Mouse (Mus musculus) myocyte (in vitro differentiated cells): ENCODE measurements around the gene N4bp2.

Experiments
- E2F4 ChIP-seq: IDR thresholded peaks from one replicate; pipeline ENCODE4 v1.6.1; 2011; ENCODE audit warnings: mild to moderate bottlenecking, control low read depth, moderate library complexity; ENCODE audit not compliant: insufficient read depth
- MAX ChIP-seq: IDR thresholded peaks from one replicate; pipeline ENCODE4 v1.6.1; 2011; ENCODE audit warnings: low read depth, mild to moderate bottlenecking, control low read depth
- MYOD1 ChIP-seq, 3 experiments: IDR thresholded peaks; one replicate each; pipeline ENCODE4 v1.6.1; 2011; ENCODE audit warnings: control low read depth in 2 of 3, low read depth in 2 of 3, mild to moderate bottlenecking in 2 of 3, moderate library complexity in 1 of 3; ENCODE audit not compliant: insufficient read length in 2 of 3, control insufficient read depth in 1 of 3
- MYOG ChIP-seq, 3 experiments: IDR thresholded peaks; one replicate each; pipeline ENCODE4 v1.6.1; 2011; ENCODE audit warnings: control low read depth in 2 of 3, low read depth in 2 of 3, mild to moderate bottlenecking in 2 of 3; ENCODE audit not compliant: insufficient read length in 2 of 3, control insufficient read depth in 1 of 3, insufficient read depth in 1 of 3
- POLR2A ChIP-seq: IDR thresholded peaks from one replicate; pipeline ENCODE4 v1.6.1; 2011; ENCODE audit warnings: low read depth, mild to moderate bottlenecking, control low read depth, moderate library complexity; ENCODE audit not compliant: insufficient read length
- POLR2AphosphoS2 ChIP-seq: IDR thresholded peaks from one replicate; pipeline ENCODE4 v1.6.1; 2011; ENCODE audit warnings: low read depth, control low read depth; ENCODE audit not compliant: insufficient read length
- REST ChIP-seq: IDR thresholded peaks from one replicate; pipeline ENCODE4 v1.6.1; 2011; ENCODE audit warnings: mild to moderate bottlenecking, control low read depth, moderate library complexity; ENCODE audit not compliant: insufficient read depth, insufficient read length
- SRF ChIP-seq: IDR thresholded peaks from one replicate; pipeline ENCODE4 v1.6.1; 2011; ENCODE audit warnings: low read depth; ENCODE audit not compliant: control insufficient read depth, insufficient read length

DNA sequence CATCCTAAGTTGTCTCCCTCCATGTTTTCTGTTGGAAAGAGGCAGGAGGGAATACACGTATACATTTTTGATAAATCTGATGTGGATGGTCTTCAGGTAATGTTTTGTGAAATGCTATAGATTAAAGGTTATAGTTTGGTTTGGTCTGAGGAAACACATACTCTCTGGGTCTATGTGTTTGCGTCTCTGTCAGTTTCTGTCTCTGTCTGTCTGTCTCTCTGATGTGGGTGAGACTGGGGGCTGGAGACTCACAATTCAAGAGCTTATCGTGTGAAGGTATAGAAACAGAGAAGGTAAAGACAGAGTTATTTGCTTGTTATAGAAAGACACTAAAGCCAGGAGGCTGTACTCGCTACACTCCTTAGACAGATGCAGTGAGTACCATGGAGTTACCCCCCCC, 106.3 kb downstream of the N4bp2 start:
- TF ChIP-seq POLR2A, result no peak
- no peak for TF ChIP-seq E2F4
- TF ChIP-seq POLR2AphosphoS2, result no peak
- no peak for TF ChIP-seq MYOG (IDR thresholded peaks at IDR 0.05; ENCODE audit: control insufficient read depth in 1 of 3, insufficient read depth in 1 of 3, insufficient read length in 2 of 3, low read depth in 2 of 3)
- TF ChIP-seq REST, result no peak
- no peak for TF ChIP-seq MYOD1 (IDR thresholded peaks at IDR 0.05; ENCODE audit: control insufficient read depth in 1 of 3, insufficient read length in 2 of 3, low read depth in 2 of 3)
- no peak for TF ChIP-seq MAX
- TF ChIP-seq SRF, result no peak
